Mouse (Mus musculus) cerebellum, adult 11 months (tissue): ENCODE results near the gene Spred3.
"Not testable (repeated sequence)": the region's sequence is repeated elsewhere in the genome, so short reads cannot be mapped to it uniquely, and the experiment has no call there.

Experiments used
- DNase-seq: peaks from one replicate; pipeline ENCODE4 v3.0.0; 2022

The Spred3 gene

DNA sequence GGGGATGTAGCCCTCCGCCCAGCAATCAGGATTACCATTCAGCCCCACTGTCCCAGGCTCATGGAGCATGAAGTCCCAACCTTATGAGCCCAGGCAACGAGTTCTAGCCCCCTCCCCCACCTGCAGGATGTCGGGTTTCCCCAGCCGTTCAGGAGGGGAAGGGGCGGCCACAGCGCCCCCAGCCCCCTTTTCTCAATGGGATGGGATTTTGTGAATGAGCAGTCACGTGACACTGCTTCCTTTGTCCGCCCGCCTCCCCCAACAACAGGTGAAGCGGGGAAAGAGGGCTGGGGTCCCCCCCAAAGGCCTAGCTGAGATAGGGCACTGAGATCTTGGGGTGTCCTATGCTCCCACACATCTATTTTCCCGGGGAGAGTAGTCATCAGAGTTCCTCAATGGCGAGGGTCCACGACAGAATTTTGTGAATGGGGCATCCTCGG is 1.4 kb downstream of the Spred3 start:
- no peak for DNase-seq

- no peak for DNase-seq
Observed at GRCm38 (mm10) chr7:29168121-29168695, 2.0 kb downstream of the Spred3 start.

DNA sequence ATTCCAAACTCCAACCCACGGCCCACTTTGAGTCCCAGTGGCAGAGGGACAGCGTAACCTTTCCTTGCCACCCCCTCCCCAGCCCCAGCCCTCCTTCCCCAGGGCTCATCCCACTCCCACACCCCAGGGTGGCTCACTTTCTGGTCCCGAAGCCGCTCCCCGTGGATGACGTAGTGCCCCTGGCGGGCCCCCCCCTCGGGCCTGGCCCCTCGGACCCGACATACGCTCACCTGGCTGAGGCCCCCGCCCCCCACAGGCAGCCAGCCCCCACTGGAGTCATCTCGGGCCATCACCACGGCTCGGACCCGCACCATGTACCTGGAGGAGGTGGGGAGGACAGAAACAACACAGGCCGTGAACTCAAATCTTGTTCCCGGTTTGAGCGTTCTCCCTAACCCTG is 2.6 kb downstream of the Spred3 start:
- no peak for DNase-seq

GRCm38 (mm10) chr7:29162750-29163525 is 7.3 kb downstream of the Spred3 start:
- DNase-seq = no peak

GRCm38 (mm10) chr7:29162294-29162693 is 7.9 kb downstream of the Spred3 start:
- no peak for DNase-seq

DNA sequence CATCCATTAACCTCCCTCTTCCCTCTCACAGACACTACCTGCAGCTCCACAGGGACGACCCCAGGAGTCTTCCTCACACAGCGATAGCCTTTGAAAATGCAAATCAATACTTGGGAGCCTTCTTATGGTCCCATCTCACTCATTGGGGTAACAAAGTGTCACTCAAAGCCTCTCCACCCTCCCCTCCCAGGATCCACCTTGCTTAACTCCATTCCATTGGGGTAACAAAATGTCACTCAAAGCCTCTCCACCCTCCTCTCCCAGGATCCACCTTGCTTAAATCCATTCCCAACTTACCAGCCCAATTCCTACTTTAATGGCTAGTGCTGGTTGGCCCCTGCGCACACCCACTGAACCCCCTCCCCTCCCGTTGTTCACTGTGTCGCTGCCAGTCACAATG is 11.9 kb downstream of the Spred3 start:
- no peak for DNase-seq

GRCm38 (mm10) chr7:29155838-29156782 is 14.1 kb downstream of the Spred3 start, which contains the start of gene Fam98c:
Fam98c (minus strand) TSS chr7:29156234.
- peak; percentile 86 for DNase-seq

DNA sequence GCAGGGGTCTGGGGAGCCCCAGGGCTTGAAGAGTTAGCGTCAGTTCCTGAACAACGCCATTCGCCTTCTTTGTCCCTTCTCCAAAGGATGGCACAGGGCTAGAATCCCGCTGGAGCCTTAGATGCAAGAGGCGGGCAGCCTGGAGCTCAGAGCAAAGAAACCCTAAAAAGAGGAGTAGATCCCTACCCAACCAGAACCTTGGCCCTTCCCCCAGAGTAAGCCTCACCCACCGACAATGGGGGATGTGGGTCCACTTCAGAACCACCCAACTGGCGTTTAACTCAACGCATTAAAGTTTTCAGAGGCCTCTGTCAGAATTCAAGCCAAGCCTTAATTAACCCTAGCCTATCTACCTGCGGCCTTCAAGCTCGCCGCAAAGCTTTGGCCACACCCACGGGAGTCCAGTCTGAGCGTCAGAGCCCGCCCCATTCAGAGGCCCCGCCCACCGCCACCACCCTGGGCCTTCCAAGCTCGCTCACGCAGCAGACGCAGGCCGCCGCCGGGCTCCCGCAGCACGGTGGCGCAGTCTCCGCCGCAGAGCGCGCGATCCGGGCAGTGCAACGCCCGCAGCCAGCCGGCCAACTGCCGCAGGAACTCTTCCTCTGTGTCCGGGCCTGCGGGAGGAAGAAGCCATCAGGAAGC is 14.9 kb downstream of the Spred3 start:
- DNase-seq = peak; percentile 91

DNA sequence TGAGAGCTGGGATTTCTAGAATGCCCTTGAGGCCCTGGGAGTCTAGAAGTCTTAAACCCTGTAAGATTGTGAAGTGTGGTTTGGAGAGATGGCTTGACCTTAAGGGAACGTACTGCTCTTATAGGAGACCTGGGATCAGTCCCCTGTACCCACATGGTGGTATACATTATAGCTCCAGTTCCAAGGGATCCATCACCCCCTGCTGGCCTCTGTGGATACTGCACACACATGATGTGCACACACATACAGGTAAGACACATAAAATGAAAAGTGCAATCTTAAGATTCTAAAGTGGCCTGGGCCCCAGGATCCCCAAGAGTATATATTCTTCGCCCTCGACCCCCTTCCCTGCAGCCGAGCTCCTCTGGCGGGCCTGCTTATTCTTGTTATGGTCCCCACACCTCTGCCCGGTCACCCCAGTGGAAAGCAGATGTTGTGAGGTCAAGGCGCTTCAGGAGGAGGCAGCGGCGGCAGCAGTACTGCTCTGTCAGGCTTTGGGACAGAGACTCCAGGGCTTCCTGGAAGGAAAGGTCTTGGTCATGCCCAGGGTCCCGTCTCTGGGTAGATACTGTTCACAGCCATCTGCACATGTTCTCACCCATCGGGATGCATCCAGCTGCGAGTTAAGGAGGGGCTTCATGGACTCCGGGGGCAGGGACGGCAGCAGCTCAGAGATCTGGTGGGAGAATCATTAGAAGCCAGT is 16.0 kb downstream of the Spred3 start:
- DNase-seq = no peak

- DNase-seq = no peak
Observed at GRCm38 (mm10) chr7:29151486-29151885, 18.7 kb downstream of the Spred3 start.

- DNase-seq = no peak
Observed at GRCm38 (mm10) chr7:29148771-29149170, 21.4 kb downstream of the Spred3 start.

DNA sequence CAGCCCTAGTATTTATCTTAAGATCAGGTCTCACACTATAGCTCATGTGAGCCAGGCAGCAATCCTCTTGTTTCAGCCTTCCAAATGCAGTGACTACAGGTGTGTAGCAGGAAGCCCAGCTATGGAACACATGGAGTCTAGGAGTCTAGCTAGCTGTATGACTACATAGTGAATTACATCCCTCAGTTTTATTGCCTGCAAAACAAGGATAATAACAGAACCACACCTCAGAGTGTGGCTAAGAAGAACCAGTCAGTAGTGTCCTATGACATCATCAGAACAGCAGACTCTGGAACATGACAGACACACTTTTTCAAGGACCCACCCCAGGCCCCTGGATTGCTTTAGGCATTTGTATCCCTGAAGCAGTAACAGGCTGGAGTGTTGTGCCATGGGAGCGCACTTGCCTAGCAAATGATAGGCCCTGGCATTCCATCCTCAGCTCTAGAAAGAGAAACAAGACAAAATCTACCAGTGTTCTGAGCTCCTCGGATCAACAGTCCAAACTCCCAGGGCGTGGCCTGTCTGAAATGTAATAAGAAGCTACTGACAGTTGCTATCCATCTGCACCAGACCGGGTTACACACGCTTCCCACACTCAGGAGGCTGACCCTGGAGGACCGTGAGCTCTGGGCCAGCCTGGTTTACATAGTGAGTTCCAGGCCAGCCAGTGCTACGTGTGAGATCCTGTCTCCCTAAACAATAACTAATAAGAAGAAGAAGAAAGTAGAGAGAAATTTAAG is 23.4 kb downstream of the Spred3 start:
- no peak for DNase-seq

DNA sequence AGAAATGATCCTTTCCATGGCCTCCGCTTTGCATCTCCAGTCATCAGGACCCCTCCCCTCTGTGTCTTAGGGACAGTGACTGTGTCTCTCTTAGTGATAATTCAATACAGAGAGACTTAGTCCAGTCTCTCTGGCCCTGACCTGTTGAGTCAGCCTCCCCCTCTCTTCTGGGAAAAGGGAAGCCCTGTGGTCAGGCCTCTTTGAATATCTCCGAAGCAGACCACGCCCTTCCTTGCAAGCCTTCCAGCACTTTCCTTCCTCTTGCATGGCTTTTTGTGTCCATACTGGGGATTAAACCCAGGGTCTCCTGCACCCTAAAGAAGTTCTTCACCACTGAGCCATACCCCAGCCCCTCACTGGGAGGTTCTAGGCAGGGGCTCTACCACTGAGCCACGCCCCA is 26.2 kb downstream of the Spred3 start:
- DNase-seq = no peak

- DNase-seq = no peak
Observed at GRCm38 (mm10) chr7:29141416-29141815, 28.8 kb downstream of the Spred3 start.

DNA sequence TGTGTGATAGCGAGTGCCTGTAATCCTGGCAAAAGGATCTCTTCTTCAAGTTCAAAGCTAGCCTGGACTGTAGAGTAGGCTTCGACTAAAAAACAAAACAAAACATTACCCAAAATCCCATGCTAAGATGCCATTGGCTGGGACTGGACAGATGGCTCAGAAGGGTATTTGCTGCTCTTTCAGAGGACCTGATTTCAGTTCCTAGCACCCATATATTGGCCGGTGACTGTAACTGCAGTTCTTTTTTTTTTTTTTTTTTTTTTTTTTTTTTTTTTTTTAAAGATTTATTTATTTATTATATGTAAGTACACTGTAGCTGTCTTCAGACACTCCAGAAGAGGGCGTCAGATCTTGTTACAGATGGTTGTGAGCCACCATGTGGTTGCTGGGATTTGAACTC is 31.0 kb downstream of the Spred3 start:
- DNase-seq = not testable (repeated sequence)

- DNase-seq = no peak
Observed at GRCm38 (mm10) chr7:29137429-29137828, 32.8 kb downstream of the Spred3 start.

DNA sequence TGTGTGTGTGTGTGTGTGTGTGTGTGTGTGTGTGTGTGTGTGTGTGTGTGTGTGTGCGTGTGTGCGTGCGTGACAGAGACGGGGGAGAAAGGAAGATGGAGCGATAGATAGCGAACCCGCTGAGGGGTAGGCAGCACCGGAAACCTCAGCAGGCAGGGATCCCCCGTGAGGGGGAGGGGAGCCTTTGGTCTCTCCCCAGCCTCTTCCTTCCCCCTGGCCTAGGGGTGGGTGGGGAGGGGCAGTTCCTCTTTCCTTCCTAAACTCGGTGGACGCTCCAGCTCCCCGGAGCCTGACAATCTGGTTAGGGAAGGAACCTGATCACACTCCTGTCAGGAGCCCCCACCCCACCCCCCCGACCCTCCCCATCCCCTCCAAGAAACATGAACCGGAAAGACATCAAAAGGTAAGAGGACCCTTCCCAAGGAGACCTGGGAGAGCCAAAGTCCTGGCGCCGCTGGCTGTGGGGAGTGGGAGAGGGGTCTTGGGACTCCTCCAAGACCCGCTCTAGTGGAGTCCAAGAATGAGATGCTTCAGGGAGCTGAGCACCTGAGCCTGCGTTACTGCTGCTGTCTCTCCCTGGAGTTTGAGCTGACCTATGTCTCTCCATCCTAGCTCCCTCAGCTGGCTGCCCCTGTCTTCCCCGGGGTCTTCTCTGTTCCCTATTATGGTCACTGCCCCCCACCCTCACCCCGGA is 35.4 kb downstream of the Spred3 start, which contains the start of gene Rasgrp4:
TSS of gene Rasgrp4 (plus strand) at position 159 of the 694 bp plus-strand sequence.
- DNase-seq = no peak

- no peak for DNase-seq
Observed at GRCm38 (mm10) chr7:29134230-29134629, 36.0 kb downstream of the Spred3 start.

GRCm38 (mm10) chr7:29128725-29129124 is 41.5 kb downstream of the Spred3 start:
- no peak for DNase-seq

GRCm38 (mm10) chr7:29126173-29126915 is 43.9 kb downstream of the Spred3 start:
- peak; percentile 31 for DNase-seq
